Mouse (Mus musculus): ENCODE measurements at regions not wholly inside any gene's neighbourhood (a gene's known extent, or its start where the extent isn't known, plus 50 kb on each side); places are given as distances from the start of the nearest gene placed in this dataset.

DNA sequence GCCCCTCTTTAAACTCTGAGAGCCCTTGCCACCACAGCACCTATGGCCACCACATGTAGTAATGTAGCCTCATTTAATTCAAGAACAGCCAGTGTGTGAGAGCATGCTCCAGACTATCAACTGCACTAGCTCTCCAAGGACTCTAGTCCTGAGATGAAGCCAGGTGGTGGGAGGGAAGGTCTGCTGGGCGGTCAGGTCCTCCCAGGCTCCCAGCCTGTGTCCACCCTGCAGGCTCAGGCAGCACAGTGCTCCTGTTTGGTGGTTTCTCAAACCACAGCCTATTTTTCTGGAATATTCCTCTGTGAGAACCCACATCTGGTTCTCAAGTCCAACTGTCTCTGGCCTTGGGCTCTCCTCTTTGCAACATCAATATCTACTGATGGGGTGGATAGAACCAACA is 115.3 kb downstream of the Thbs2 start:
- TF ChIP-seq CTCF (IDR thresholded peaks at IDR 0.05; ENCODE audit: extremely low read depth, insufficient read length, insufficient replicate concordance, low read depth, low read length) (no peak), POLR2A (IDR thresholded peaks at IDR 0.05; ENCODE audit: low read depth, low read length) (no peak)
